Mouse (Mus musculus): ENCODE measurements around the gene Ddx41. TPM values are rescaled to one million over a fixed set of nuclear protein-coding genes. Genes with fewer than 3 reads are reported as not detected.

The Ddx41 gene
- polyA plus RNA-seq, 1 experiment from 2014 or later: 74.8 TPM

DNA sequence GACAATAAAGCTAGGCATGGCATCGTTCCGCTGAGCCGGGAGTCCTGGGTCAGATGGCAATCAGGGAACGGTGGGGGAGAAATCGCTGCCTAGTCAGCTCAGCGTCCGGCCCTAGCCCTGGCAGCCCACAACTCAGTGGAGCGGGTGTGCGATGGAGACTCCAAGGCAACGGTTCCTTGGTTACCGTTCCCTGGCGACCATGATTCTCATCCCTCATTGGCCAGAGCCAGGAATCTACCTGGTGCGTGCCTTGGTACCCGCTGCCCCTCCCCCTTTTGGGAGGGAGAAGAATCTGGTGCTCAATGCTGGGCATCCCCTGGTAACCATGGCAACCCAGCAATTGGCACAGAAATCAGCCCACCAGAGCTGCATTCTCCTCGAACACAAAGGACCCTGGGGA is 52.9 kb downstream of the Ddx41 start:
- no peaks in the 10 kb centered on the region for H3K27me3 ChIP-seq (ENCODE audit: insufficient read depth, low read length)
- H3K9me3 ChIP-seq (ENCODE audit: low read depth, low read length): no peaks in the 10 kb centered on the region
- peaks cover 19% of the 10 kb centered on the region for H3K4me1 ChIP-seq (ENCODE audit: insufficient read depth)
- peaks cover 47% of the 10 kb centered on the region for H3K36me3 ChIP-seq (ENCODE audit: insufficient read depth)
- 45% methylated on average over 15 of the region's 15 CpGs for WGBS
- no peak for TF ChIP-seq CTCF (IDR thresholded peaks at IDR 0.05; ENCODE audit: low read depth)
- no peak overlapping the region for H3K9ac ChIP-seq
- DNase-seq: peak; percentile 23
- no peak overlapping the region for H3K27ac ChIP-seq (ENCODE audit: low read depth)
- no peak for ATAC-seq (ENCODE audit: insufficient read depth)
- H3K4me3 ChIP-seq (ENCODE audit: low read depth, low read length): no peak overlapping the region
- H3K4me2 ChIP-seq: peak overlapping the region; percentile 27; the same call in 1 of the 2 replicates

DNA sequence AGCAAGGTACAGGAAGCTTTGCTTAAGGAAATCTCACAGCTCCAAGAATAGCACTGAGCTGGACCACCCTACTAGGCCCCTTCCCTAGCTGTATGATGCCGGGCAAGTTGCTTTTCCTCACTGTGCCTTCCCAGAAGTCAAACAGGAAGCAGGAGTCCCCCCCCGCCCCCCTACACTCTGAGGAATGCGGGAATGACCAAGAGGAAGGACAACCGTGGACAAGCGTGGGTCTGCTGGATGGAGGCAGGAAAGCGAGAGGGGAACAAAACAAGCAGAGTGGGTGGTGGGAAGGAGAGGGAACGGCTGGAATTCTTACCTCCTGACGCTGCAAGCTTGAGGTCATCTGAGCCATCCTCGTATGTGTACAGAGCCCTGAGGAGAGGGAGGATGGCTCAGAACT is 53.4 kb downstream of the Ddx41 start:
- no peaks in the 10 kb centered on the region for H3K9me3 ChIP-seq (ENCODE audit: low read depth, low read length)
- 27% methylated on average over 9 of the region's 9 CpGs for WGBS
- H3K4me1 ChIP-seq (ENCODE audit: insufficient read depth): peaks cover 19% of the 10 kb centered on the region
- DNase-seq (no peak), ATAC-seq (ENCODE audit: insufficient read depth) (no peak)
- H3K27me3 ChIP-seq (ENCODE audit: insufficient read depth, low read length): no peaks in the 10 kb centered on the region
- H3K4me3 ChIP-seq (ENCODE audit: low read depth, low read length): no peak overlapping the region
- 0 out of 2 replicates have a peak overlapping the region, but pooled peaks have one; percentile 5 for H3K9ac ChIP-seq
- peaks cover 50% of the 10 kb centered on the region for H3K36me3 ChIP-seq (ENCODE audit: insufficient read depth)
- no peak overlapping the region; the same call in 1 of the 2 replicates for H3K4me2 ChIP-seq
- no peak for TF ChIP-seq CTCF (IDR thresholded peaks at IDR 0.05; ENCODE audit: low read depth)
- H3K27ac ChIP-seq (ENCODE audit: low read depth): 0 out of 2 replicates have a peak overlapping the region, but pooled peaks have one; percentile 9

- Histone ChIP-seq H3K9ac (no peak overlapping the region), H3K4me2 (no peak overlapping the region), H3K4me3 (ENCODE audit: low read depth, low read length) (no peak overlapping the region), H3K9me3 (ENCODE audit: low read depth, low read length) (no peaks in the 10 kb centered on the region), H3K27ac (ENCODE audit: low read depth) (0 out of 2 replicates have a peak overlapping the region, but pooled peaks have one; percentile 9), H3K4me1 (ENCODE audit: insufficient read depth) (peaks cover 19% of the 10 kb centered on the region), H3K36me3 (ENCODE audit: insufficient read depth) (peaks cover 56% of the 10 kb centered on the region), H3K27me3 (ENCODE audit: insufficient read depth, low read length) (no peaks in the 10 kb centered on the region)
- DNase-seq (peak; percentile 54), ATAC-seq (ENCODE audit: insufficient read depth) (no peak)
- peak; percentile 40; the same call in 1 of the 2 replicates for TF ChIP-seq CTCF (IDR thresholded peaks at IDR 0.05; ENCODE audit: low read depth)
- 56% methylated on average over 7 of the region's 7 CpGs for WGBS
These were observed 53.9 kb downstream of the Ddx41 start for GRCm38 (mm10) chr13:55482542-55482941.

Small RNAs within 50 kb of the gene (microRNA-seq; reads per million reads assigned to microRNA genes)
- 1.2 reads per million for gene Mir6945 (ENCODE audit: borderline number of aligned reads)

Other genes starting within 250 kb of the Ddx41 start
- 546 and 576 TPM in 2 replicates for gene Prelid1, start 216.2 kb downstream of the Ddx41 start, polyA plus RNA-seq (2014; fragmentation: Nextera tagmentation; extraction: Ambion mirVana)
- 74.1 and 80.9 TPM in 2 replicates for gene Rab24, start 214.7 kb downstream of the Ddx41 start, polyA plus RNA-seq (2014; fragmentation: Nextera tagmentation; extraction: Ambion mirVana)
- gene Mxd3, start 206.8 kb downstream of the Ddx41 start, polyA plus RNA-seq (2014; fragmentation: Nextera tagmentation; extraction: Ambion mirVana): 45.6 and 46.2 TPM in 2 replicates
- gene Lman2, start 173.9 kb downstream of the Ddx41 start, polyA plus RNA-seq (2014; fragmentation: Nextera tagmentation; extraction: Ambion mirVana): 105 and 106 TPM in 2 replicates
- 0.69 and 1.0 TPM in 2 replicates for gene Rgs14, start 166.9 kb downstream of the Ddx41 start, polyA plus RNA-seq (2014; fragmentation: Nextera tagmentation; extraction: Ambion mirVana)
- gene Slc34a1, start 138.5 kb downstream of the Ddx41 start, polyA plus RNA-seq (2014; fragmentation: Nextera tagmentation; extraction: Ambion mirVana): not detected in 2 replicates
- gene Pfn3, start 121.4 kb downstream of the Ddx41 start, polyA plus RNA-seq (2014; fragmentation: Nextera tagmentation; extraction: Ambion mirVana): not detected in 2 replicates
- not detected in 2 replicates for gene F12, start 109.9 kb downstream of the Ddx41 start, polyA plus RNA-seq (2014; fragmentation: Nextera tagmentation; extraction: Ambion mirVana)
- gene Grk6, start 91.6 kb downstream of the Ddx41 start, polyA plus RNA-seq (2014; fragmentation: Nextera tagmentation; extraction: Ambion mirVana): 64.3 and 71.0 TPM in 2 replicates
- gene Prr7, start 72.4 kb downstream of the Ddx41 start, polyA plus RNA-seq (2014; fragmentation: Nextera tagmentation; extraction: Ambion mirVana): 0.46 and 0.53 TPM in 2 replicates
- 135 and 153 TPM in 2 replicates for gene Dbn1, start 48.5 kb downstream of the Ddx41 start, polyA plus RNA-seq (2014; fragmentation: Nextera tagmentation; extraction: Ambion mirVana)
- 185 and 199 TPM in 2 replicates for gene Pdlim7, start 23.0 kb downstream of the Ddx41 start, polyA plus RNA-seq (2014; fragmentation: Nextera tagmentation; extraction: Ambion mirVana)
- 2.0 and 2.6 TPM in 2 replicates for gene Dok3, start 7.4 kb downstream of the Ddx41 start, polyA plus RNA-seq (2014; fragmentation: Nextera tagmentation; extraction: Ambion mirVana)
- gene Fam193b, start 34.5 kb upstream of the Ddx41 start, polyA plus RNA-seq (2014; fragmentation: Nextera tagmentation; extraction: Ambion mirVana): 33.4 and 38.4 TPM in 2 replicates
- 69.7 and 76.5 TPM in 2 replicates for gene Tmed9, start 37.1 kb upstream of the Ddx41 start, polyA plus RNA-seq (2014; fragmentation: Nextera tagmentation; extraction: Ambion mirVana)
- 16.3 and 22.1 TPM in 2 replicates for gene B4galt7, start 63.2 kb upstream of the Ddx41 start, polyA plus RNA-seq (2014; fragmentation: Nextera tagmentation; extraction: Ambion mirVana)
- 54.9 and 55.8 TPM in 2 replicates for gene Caml, start 86.3 kb upstream of the Ddx41 start, polyA plus RNA-seq (2014; fragmentation: Nextera tagmentation; extraction: Ambion mirVana)
- 38.5 and 43.7 TPM in 2 replicates for gene Ddx46, start 98.4 kb upstream of the Ddx41 start, polyA plus RNA-seq (2014; fragmentation: Nextera tagmentation; extraction: Ambion mirVana)
- gene B230219D22Rik, start 156.5 kb upstream of the Ddx41 start, polyA plus RNA-seq (2014; fragmentation: Nextera tagmentation; extraction: Ambion mirVana): 79.7 and 84.8 TPM in 2 replicates
- gene Txndc15, start 178.0 kb upstream of the Ddx41 start, polyA plus RNA-seq (2014; fragmentation: Nextera tagmentation; extraction: Ambion mirVana): 76.4 and 76.6 TPM in 2 replicates
- gene Pcbd2, start 190.7 kb upstream of the Ddx41 start, polyA plus RNA-seq (2014; fragmentation: Nextera tagmentation; extraction: Ambion mirVana): 55.5 and 59.7 TPM in 2 replicates
- 0.18 TPM in 1 of 2 replicates, not detected in the other for gene Catsper3, start 247.9 kb upstream of the Ddx41 start, polyA plus RNA-seq (2014; fragmentation: Nextera tagmentation; extraction: Ambion mirVana)